Mouse (Mus musculus): ENCODE measurements at regions not wholly inside any gene's neighbourhood (a gene's known extent, or its start where the extent isn't known, plus 50 kb on each side); places are given as distances from the start of the nearest gene placed in this dataset.

GRCm38 (mm10) chr12:12788263-12788852, 153.4 kb downstream of the Mycn start:
- Histone ChIP-seq H3K4me1 (ENCODE audit: insufficient read depth, low read length) (peaks cover 8% of the 10 kb centered on the region; the same call in 1 of the 2 replicates), H3K4me3 (ENCODE audit: low read length) (no peak overlapping the region), H3K27ac (no peak overlapping the region), H3K9me3 (ENCODE audit: low read length) (no peaks in the 10 kb centered on the region), H3K36me3 (ENCODE audit: insufficient read depth, low read length) (no peaks in the 10 kb centered on the region), H3K9ac (replicated peaks; ENCODE audit: low read length) (no peak overlapping the region), H3K4me2 (ENCODE audit: low read depth, low read length) (peak overlapping the region; percentile 38), H3K27me3 (ENCODE audit: insufficient read depth, low read length) (no peaks in the 10 kb centered on the region)
- 43% methylated on average over 13 of the region's 13 CpGs for WGBS
- TF ChIP-seq CTCF (IDR thresholded peaks at IDR 0.05; ENCODE audit: low read depth), result no peak
- no peak for DNase-seq (ENCODE audit: low spot score)
- no peak; the same call in 1 of the 2 replicates for ATAC-seq

DNA sequence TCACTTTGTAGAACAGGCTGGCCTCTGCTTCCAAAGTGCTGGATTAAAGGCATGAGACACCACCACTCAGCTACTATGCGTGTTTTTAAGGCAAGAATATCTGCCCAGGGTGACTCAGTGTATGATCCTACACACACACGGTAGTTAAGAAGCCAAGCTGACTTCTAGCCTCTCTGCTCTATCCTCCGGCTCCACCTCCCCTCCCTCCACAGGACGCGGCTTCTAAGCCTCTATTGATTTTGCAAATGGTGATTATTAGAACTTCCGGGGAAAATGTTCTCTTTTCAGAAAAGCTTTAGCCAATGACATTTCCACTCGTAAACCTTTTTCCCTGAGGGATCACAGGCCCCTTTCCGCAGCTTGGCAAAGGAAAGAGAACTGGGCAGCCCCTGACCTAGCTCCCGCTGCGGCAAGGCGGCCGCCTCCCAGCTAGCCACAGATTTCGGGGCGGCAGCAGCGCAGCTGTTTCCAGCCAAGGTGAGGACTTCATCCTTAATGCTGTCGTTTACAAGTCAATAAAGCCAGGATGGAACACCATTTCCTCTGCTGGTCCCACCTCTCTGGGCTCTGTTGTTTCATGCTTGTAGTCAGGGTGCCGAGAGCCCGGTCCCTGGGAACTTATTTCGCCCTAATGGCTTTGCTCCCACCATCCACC, 154.0 kb downstream of the Mycn start:
- H3K36me3 ChIP-seq (ENCODE audit: insufficient read depth, low read length), result no peaks in the 10 kb centered on the region
- no peak overlapping the region for H3K4me3 ChIP-seq (ENCODE audit: low read length)
- no peak for ATAC-seq
- no peaks in the 10 kb centered on the region for H3K27me3 ChIP-seq (ENCODE audit: insufficient read depth, low read length)
- H3K4me2 ChIP-seq (ENCODE audit: low read depth, low read length), result peak overlapping the region; percentile 38
- no peak overlapping the region for H3K9ac ChIP-seq (replicated peaks; ENCODE audit: low read length)
- no peak for DNase-seq (ENCODE audit: low spot score)
- no peak for TF ChIP-seq CTCF (IDR thresholded peaks at IDR 0.05; ENCODE audit: low read depth)
- H3K9me3 ChIP-seq (ENCODE audit: low read length), result no peaks in the 10 kb centered on the region
- 13% methylated on average over 19 of the region's 19 CpGs for WGBS
- H3K4me1 ChIP-seq (ENCODE audit: insufficient read depth, low read length), result peaks cover 8% of the 10 kb centered on the region; the same call in 1 of the 2 replicates
- H3K27ac ChIP-seq, result no peak overlapping the region

DNA sequence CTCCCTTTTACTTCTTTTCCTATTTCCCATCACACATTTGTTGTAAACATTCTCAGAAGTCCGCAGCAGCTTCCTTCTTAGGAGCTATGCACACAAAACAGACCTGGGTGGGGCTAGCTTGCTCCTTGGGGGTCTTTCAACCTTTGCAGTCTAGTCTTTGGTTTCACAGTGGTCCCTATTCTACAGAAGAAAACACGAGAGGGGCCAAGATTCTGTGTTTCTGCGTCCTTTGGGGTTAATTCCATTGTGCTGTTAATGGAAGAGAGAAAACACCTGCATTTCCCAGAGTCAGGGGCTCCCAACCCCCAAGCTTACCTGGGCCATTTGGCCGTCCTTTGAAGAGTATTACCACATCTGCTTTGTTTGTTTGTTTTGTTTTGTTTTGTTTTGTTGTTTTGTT, 154.6 kb downstream of the Mycn start:
- no peaks in the 10 kb centered on the region for H3K36me3 ChIP-seq (ENCODE audit: insufficient read depth, low read length)
- no peak overlapping the region for H3K9ac ChIP-seq (replicated peaks; ENCODE audit: low read length)
- H3K27me3 ChIP-seq (ENCODE audit: insufficient read depth, low read length), result no peaks in the 10 kb centered on the region
- no peak overlapping the region for H3K27ac ChIP-seq
- no peak for TF ChIP-seq CTCF (IDR thresholded peaks at IDR 0.05; ENCODE audit: low read depth)
- no peaks in the 10 kb centered on the region for H3K9me3 ChIP-seq (ENCODE audit: low read length)
- H3K4me3 ChIP-seq (ENCODE audit: low read length), result no peak overlapping the region
- 56% methylated on average over 4 of the region's 4 CpGs for WGBS
- H3K4me1 ChIP-seq (ENCODE audit: insufficient read depth, low read length), result peaks cover 8% of the 10 kb centered on the region; the same call in 1 of the 2 replicates
- DNase-seq (ENCODE audit: low spot score) (no peak), ATAC-seq (no peak)
- H3K4me2 ChIP-seq (ENCODE audit: low read depth, low read length), result no peak overlapping the region

DNA sequence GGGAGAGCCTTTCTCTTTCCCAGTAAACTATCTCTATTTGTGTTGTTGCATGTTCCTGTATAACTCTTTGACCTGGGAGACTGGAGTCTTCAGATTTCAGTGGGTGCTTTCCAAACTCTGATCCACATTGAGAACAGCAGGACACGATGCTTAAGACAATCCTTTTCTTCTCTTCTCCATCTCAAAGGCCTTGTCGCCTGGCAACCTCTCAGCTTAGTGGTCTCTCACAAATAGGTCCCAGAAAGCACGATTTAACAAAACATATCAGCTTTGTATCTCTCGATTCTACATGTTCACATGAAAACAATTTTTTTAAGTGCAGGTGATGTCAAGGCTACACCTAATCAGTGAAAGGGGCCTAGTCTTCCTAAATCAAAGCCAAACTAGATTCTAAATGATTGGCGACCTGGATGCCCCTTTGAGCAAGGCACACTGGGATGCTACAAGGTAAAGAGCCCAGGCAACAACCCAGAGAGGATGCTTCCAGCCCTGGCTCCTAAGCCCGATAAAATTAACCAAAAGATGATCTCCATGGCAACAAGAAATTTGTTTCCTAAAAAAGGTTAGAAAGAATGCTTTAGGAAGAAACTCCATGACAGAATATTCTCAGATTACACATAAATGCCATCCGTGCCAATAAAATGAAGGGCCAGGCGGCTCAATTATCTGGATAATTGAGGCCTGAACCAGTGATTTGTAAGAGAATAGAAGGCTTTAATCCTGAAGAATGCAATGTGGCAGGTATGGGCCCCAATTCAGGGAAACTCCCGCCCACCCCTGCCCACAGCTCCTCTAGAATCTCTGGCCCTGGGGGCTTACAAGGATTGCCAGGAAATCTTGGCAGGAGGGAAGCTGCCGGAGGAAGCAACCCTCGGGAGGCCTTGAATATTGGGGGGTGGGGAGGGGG, 157.8 kb downstream of the Mycn start:
- peak; percentile 42 for DNase-seq (ENCODE audit: low spot score)
- Histone ChIP-seq H3K9ac (replicated peaks; ENCODE audit: low read length) (no peak overlapping the region), H3K9me3 (ENCODE audit: low read length) (no peaks in the 10 kb centered on the region), H3K4me2 (ENCODE audit: low read depth, low read length) (no peak overlapping the region), H3K36me3 (ENCODE audit: insufficient read depth, low read length) (no peaks in the 10 kb centered on the region), H3K27ac (no peak overlapping the region), H3K4me1 (ENCODE audit: insufficient read depth, low read length) (no peaks in the 10 kb centered on the region), H3K27me3 (ENCODE audit: insufficient read depth, low read length) (no peaks in the 10 kb centered on the region), H3K4me3 (ENCODE audit: low read length) (no peak overlapping the region)
- ATAC-seq, result no peak
- WGBS, result 21% methylated on average over 11 of the region's 11 CpGs
- TF ChIP-seq CTCF (IDR thresholded peaks at IDR 0.05; ENCODE audit: low read depth), result no peak

DNA sequence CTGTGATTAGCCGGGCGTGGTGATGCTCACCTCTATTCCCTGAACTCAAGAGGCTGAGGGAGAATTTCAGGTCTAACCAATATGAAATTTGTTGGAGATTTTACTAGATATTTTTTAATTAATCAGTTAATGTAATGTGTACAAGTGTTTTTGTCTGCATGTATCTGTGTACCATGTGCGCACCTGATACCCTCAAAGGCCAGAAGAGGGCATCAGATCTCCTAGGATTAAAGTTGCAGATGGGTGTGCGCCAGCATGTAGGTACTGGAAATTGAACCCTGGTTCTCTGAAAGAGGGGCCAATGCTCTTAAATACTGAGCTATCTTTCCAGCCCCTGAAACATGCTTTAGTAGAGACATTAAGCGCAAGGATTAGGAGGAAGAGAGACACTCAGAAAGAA, 160.2 kb downstream of the Mycn start:
- Histone ChIP-seq H3K9me3 (ENCODE audit: low read length) (no peaks in the 10 kb centered on the region), H3K27ac (no peak overlapping the region), H3K36me3 (ENCODE audit: insufficient read depth, low read length) (no peaks in the 10 kb centered on the region), H3K4me3 (ENCODE audit: low read length) (no peak overlapping the region), H3K27me3 (ENCODE audit: insufficient read depth, low read length) (no peaks in the 10 kb centered on the region), H3K9ac (replicated peaks; ENCODE audit: low read length) (no peak overlapping the region), H3K4me1 (ENCODE audit: insufficient read depth, low read length) (no peaks in the 10 kb centered on the region), H3K4me2 (ENCODE audit: low read depth, low read length) (no peak overlapping the region)
- 98% methylated on average over 5 of the region's 5 CpGs for WGBS
- ATAC-seq, result no peak
- DNase-seq (ENCODE audit: low spot score), result no peak
- TF ChIP-seq CTCF (IDR thresholded peaks at IDR 0.05; ENCODE audit: low read depth), result peak; percentile 36; the same call in 1 of the 2 replicates

GRCm38 (mm10) chr12:12778563-12779256, 163.0 kb downstream of the Mycn start:
- 52% methylated on average over 4 of the region's 4 CpGs for WGBS
- Histone ChIP-seq H3K9ac (replicated peaks; ENCODE audit: low read length) (no peak overlapping the region), H3K9me3 (ENCODE audit: low read length) (no peaks in the 10 kb centered on the region), H3K27ac (no peak overlapping the region), H3K4me3 (ENCODE audit: low read length) (no peak overlapping the region), H3K27me3 (ENCODE audit: insufficient read depth, low read length) (no peaks in the 10 kb centered on the region), H3K4me2 (ENCODE audit: low read depth, low read length) (no peak overlapping the region), H3K4me1 (ENCODE audit: insufficient read depth, low read length) (no peaks in the 10 kb centered on the region), H3K36me3 (ENCODE audit: insufficient read depth, low read length) (no peaks in the 10 kb centered on the region)
- no peak for ATAC-seq
- TF ChIP-seq CTCF (IDR thresholded peaks at IDR 0.05; ENCODE audit: low read depth), result no peak
- DNase-seq (ENCODE audit: low spot score), result no peak

Data from hindbrain, postnatal 0 days (tissue).